Mouse (Mus musculus): Measurements from ENCODE around the gene Acvrl1.

The Acvrl1 gene

DNA sequence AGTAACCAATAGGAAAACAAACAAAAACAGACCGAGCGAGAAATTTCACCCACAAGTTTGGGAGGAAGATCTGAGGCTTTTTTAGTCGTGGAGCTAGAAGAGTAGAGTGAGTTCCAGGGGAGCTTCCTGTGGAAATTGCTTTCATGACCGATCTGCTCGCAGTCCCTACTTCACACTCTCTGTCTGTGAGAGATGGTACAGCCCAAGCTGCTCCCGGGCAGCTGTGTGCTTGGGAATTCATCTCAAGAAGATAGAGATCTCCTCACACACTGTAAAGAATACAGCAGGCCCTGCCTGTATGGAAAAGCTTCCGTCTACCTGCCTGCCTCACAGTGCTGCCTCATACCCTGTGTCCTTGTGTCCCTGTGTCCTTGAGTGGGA is 63.9 kb downstream of the Acvrl1 start:
- no peak for DNase-seq (ENCODE audit: low spot score in 2 of 2)

DNA sequence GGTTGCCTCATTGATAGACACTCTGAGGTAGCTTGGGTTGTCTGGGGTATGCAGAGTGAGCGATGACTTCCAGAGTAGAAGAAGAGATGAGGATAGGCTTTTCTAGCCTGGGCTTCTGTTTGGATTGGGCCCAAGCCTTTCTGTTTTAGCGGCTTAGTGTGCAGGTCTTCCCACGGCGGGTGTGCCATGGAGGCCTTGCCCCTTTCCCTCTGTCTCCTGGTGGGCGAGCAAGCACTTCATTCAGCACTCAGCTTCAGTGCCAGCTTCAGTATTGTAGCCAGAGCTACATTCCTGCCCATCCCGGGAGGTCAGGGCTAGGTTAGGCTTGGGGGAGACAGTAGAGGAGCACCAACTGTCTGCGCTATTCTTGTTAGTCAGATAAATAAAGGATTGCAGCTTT is 64.3 kb downstream of the Acvrl1 start:
- DNase-seq (ENCODE audit: low spot score in 2 of 2) = no peak

DNA sequence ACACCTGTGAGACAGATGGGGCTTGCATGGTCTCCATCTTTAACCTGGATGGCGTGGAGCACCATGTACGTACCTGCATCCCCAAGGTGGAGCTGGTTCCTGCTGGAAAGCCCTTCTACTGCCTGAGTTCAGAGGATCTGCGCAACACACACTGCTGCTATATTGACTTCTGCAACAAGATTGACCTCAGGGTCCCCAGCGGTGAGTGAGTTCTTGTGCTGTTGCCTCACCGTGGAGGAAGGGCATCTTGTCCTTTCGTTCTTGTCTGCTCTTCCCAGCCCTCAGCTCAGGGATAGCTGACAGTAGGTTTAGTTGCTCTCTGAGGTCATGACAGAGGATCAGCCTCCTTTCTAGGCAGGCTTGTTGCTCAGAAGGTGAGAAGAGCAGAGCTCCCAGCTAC is 65.6 kb downstream of the Acvrl1 start:
- no peak for DNase-seq (ENCODE audit: low spot score in 2 of 2)
